ENCODE assay signal across 11 mouse cellular contexts in genomic region chr8:78622362-78622761, GRCm38 (mm10).
DNase-seq lines count a peak whose midpoint lies in the region; ATAC-seq lines count a peak whose summit lies in the region.
"Had no signal": no experiment of that assay in that cellular context is flagged by ENCODE, and none has a peak within 500 bp of the region (broad histone marks: within the 10 kb centered on the region; RNA-seq: fewer than 3 reads in every experiment).

No protein-coding gene starts in this region.

- H3K9ac ChIP-seq in kidney, embryonic 15.5 days = no peak overlapping the region
- H3K9ac ChIP-seq in kidney, embryonic 16.5 days (replicated peaks; ENCODE audit: low read length) = no peak overlapping the region
- H3K9ac ChIP-seq: hindbrain, embryonic 14.5 days had no signal

- no peaks in the 10 kb centered on the region for H3K9me3 ChIP-seq in kidney, embryonic 15.5 days (replicated peaks)
- no peaks in the 10 kb centered on the region for H3K9me3 ChIP-seq in kidney, embryonic 16.5 days (ENCODE audit: low read length)

- H3K27ac ChIP-seq in kidney, embryonic 15.5 days = 0 out of 2 replicates have a peak overlapping the region, but pooled peaks have one; percentile 0
- H3K27ac ChIP-seq in kidney, embryonic 16.5 days (ENCODE audit: low read length) = no peak overlapping the region
- H3K27ac ChIP-seq: hindbrain, embryonic 14.5 days had no signal

- 80% methylated on average over 4 of the region's 4 CpGs for WGBS in kidney, embryonic 15.5 days
- WGBS in kidney, embryonic 16.5 days = 75% methylated on average over 4 of the region's 4 CpGs

- H3K36me3 ChIP-seq in kidney, embryonic 15.5 days = no peaks in the 10 kb centered on the region
- H3K36me3 ChIP-seq in kidney, embryonic 16.5 days (ENCODE audit: insufficient read depth, low read length) = no peaks in the 10 kb centered on the region

- H3K4me2 ChIP-seq in kidney, embryonic 15.5 days = no peak overlapping the region
- no peak overlapping the region for H3K4me2 ChIP-seq in kidney, embryonic 16.5 days (replicated peaks; ENCODE audit: low read depth, low read length)
- H3K4me2 ChIP-seq: hindbrain, embryonic 14.5 days had no signal

- intact Hi-C loops in gastrocnemius, postnatal 36 days (cut with DNase I) = no loop called here

- no peaks in the 10 kb centered on the region for H3K27me3 ChIP-seq in kidney, embryonic 15.5 days
- H3K27me3 ChIP-seq in kidney, embryonic 16.5 days (ENCODE audit: insufficient read depth, low read length) = no peaks in the 10 kb centered on the region

- no peak for ATAC-seq in kidney, embryonic 15.5 days (replicated peaks; ENCODE audit: low FRiP score)
- ATAC-seq in kidney, embryonic 16.5 days (ENCODE audit: low FRiP score, low TSS enrichment) = no peak
- peak; percentile 88 for ATAC-seq in CD4-positive, CD25-positive, alpha-beta regulatory T cell, adult 4 months
- ATAC-seq in activated CD4-positive, CD25-positive, alpha-beta regulatory T cell, adult 4 months = peak; percentile 94

- H3K4me1 ChIP-seq in kidney, embryonic 15.5 days = peaks cover 13% of the 10 kb centered on the region
- H3K4me1 ChIP-seq in kidney, embryonic 16.5 days (ENCODE audit: insufficient read depth, low read length) = peaks cover 20% of the 10 kb centered on the region

- H3K4me3 ChIP-seq in kidney, embryonic 15.5 days (replicated peaks) = no peak overlapping the region
- H3K4me3 ChIP-seq in kidney, embryonic 16.5 days (ENCODE audit: low read length) = no peak overlapping the region

- DNase-seq in natural killer cell, adult 2 months (ENCODE audit: low spot score in 2 of 2) = peak; percentile 16 to 37
- no peak for DNase-seq in cerebellum, adult 9-11 months
- no peak for DNase-seq in embryo, embryonic 11 days
- no peak for DNase-seq in gastrocnemius, postnatal 36 days
- DNase-seq: adrenal gland, postnatal 36 days; cerebellum, postnatal 10 days had no signal

Comparison
In these comparisons a context has a peak if more than half of its experiments do, and no peak if none do; other contexts are left out.
1. ATAC-seq: peak in CD4-positive, CD25-positive, alpha-beta regulatory T cell, adult 4 months (single experiment) and activated CD4-positive, CD25-positive, alpha-beta regulatory T cell, adult 4 months (single experiment); none in kidney, embryonic 15.5 days (single experiment) and kidney, embryonic 16.5 days (single experiment).
2. DNase-seq: peak in natural killer cell, adult 2 months (2 of 2); none in cerebellum, adult 9-11 months (single experiment), embryo, embryonic 11 days (single experiment) and gastrocnemius, postnatal 36 days (0 of 2).